Mouse (Mus musculus) small intestine, adult 2 months (tissue): Measurements from ENCODE around the gene Zbtb44.

Source experiments
- CTCF ChIP-seq: fragments of 200-500 bp; IDR thresholded peaks from 2 replicates; pipeline ENCODE4 v1.5.1; 2012; ENCODE audit warnings: low read depth, mild to moderate bottlenecking, control low read depth, inconsistent platforms, low read length, moderate library complexity, mixed read lengths; ENCODE audit not compliant: insufficient replicate concordance, insufficient read length; ENCODE audit errors: extremely low read depth
- POLR2A ChIP-seq: fragments of 200-500 bp; IDR thresholded peaks from 2 replicates; pipeline ENCODE4 v1.6.1; 2012; ENCODE audit warnings: low read depth, mild to moderate bottlenecking, control low read depth, inconsistent platforms, low read length, moderate library complexity

DNA sequence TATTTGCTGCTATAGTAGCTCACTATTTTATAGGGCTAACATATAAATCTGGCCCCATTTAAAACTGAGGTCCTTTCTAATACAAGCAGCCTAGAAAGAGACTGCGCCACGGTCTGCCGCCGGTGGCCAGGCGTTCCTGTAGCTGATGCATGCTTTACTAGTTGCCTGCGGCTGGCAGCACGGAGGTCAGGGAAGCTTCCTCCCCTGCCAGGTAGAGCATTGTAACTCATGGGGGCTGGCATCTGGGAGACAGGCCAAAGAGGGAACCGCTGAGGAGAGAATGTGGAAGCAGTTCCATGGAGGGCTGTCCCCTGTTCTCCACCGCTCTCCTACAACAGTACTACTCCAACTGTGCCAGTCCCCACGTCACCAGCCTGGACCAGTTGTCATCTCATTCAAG lies 44.4 kb downstream of the Zbtb44 start:
- no peak for TF ChIP-seq CTCF
- TF ChIP-seq POLR2A: no peak
